Mouse (Mus musculus) G1E (cell line): ENCODE measurements around the gene Depdc1b. TPM values are rescaled to one million over a fixed set of nuclear protein-coding genes. Genes with fewer than 3 reads are reported as not detected.
A peak's percentile ranks its signal among the peaks of the same experiment; 100 is the strongest.

Source experiments
- ATAC-seq: 2 replicates; pipeline ENCODE4 v1.8.0; 2016; ENCODE audit warnings: mild to moderate bottlenecking; ENCODE audit not compliant: insufficient number of reproducible peaks, poor library complexity, low FRiP score, severe bottlenecking; ENCODE audit errors: extremely low read depth
- DNase-seq: peaks from one replicate; pipeline ENCODE4 v3.0.0; 2012; ENCODE audit warnings: low spot score
- H3K27me3 ChIP-seq: 2 replicates; pipeline ENCODE4 v1.6.1; 2012; ENCODE audit warnings: mild to moderate bottlenecking, low read length, inconsistent platforms; ENCODE audit not compliant: insufficient read depth
- H3K36me3 ChIP-seq: replicated peaks from 2 replicates; pipeline ENCODE3; 2012; ENCODE audit warnings: mild to moderate bottlenecking, inconsistent platforms
- H3K4me1 ChIP-seq: 2 replicates; pipeline ENCODE4 v1.6.1; 2012; ENCODE audit warnings: low read depth, low read length, inconsistent platforms, mixed read lengths; ENCODE audit not compliant: insufficient read depth
- H3K4me3 ChIP-seq: 2 replicates; pipeline ENCODE4 v1.5.1; 2012; ENCODE audit warnings: low read depth, mild to moderate bottlenecking, inconsistent platforms, low read length, moderate library complexity, mixed read lengths
- H3K9me3 ChIP-seq: replicated peaks from 2 replicates; pipeline ENCODE4 v1.6.1; 2012; ENCODE audit warnings: inconsistent platforms
- CTCF ChIP-seq: IDR thresholded peaks from 2 replicates; pipeline ENCODE4 v1.5.1; 2012; ENCODE audit warnings: low read depth, low read length, inconsistent platforms, mixed read lengths
- GATA1 ChIP-seq: IDR thresholded peaks from 2 replicates; pipeline ENCODE4 v1.6.1; 2012; ENCODE audit warnings: borderline replicate concordance, low read length, inconsistent platforms, mixed read lengths
- GATA2 ChIP-seq: IDR thresholded peaks from 2 replicates; pipeline ENCODE4 v1.6.1; 2012; ENCODE audit warnings: low read depth, low read length, inconsistent platforms, borderline replicate concordance
- POLR2AphosphoS5 ChIP-seq: IDR thresholded peaks from 2 replicates; pipeline ENCODE4 v1.6.1; 2012; ENCODE audit warnings: low read depth, low read length, inconsistent platforms; ENCODE audit not compliant: insufficient replicate concordance
- TAL1 ChIP-seq: conservative IDR thresholded peaks from 2 replicates; pipeline ENCODE4 v1.6.1; 2012; ENCODE audit warnings: low read depth, low read length, inconsistent platforms, mixed read lengths
- polyA plus RNA-seq: library from polyadenylated mRNA; stranded (reverse); fragments of >175 nt; gene quantifications from 2 replicates; pipeline ENCODE4 v1.2.3, GENCODE M21; 2012
- total RNA-seq, 2 experiments: library from RNA; stranded (forward) in 1 of 2; stranded (reverse) in 1 of 2; fragments of 200-1000 nt in 1 of 2; fragments of >200 nt in 1 of 2; fragmentation: Nextera tagmentation in 1 of 2; gene quantifications; 2 replicates each; pipeline ENCODE4 v1.2.3; 2014 to 2017

Gene Depdc1b
- total and polyA plus RNA-seq, 3 experiments: 4.7 to 61.3 (median 36.8) TPM

- Histone ChIP-seq H3K36me3 (no peaks in the 10 kb centered on the region), H3K4me1 (no peaks in the 10 kb centered on the region), H3K9me3 (no peaks in the 10 kb centered on the region), H3K27me3 (no peaks in the 10 kb centered on the region), H3K4me3 (no peak overlapping the region)
- DNase-seq (no peak), ATAC-seq (no peak)
- TF ChIP-seq CTCF (no peak), GATA1 (no peak), POLR2AphosphoS5 (no peak), GATA2 (no peak), TAL1 (no peak)
Measured at GRCm38 (mm10) chr13:108437424-108437823, 121.3 kb downstream of the Depdc1b start.

GRCm38 (mm10) chr13:108439012-108439411 is 122.9 kb downstream of the Depdc1b start:
- Histone ChIP-seq H3K4me3 (no peak overlapping the region), H3K36me3 (no peaks in the 10 kb centered on the region), H3K9me3 (no peaks in the 10 kb centered on the region), H3K4me1 (no peaks in the 10 kb centered on the region), H3K27me3 (no peaks in the 10 kb centered on the region)
- TF ChIP-seq CTCF (no peak), TAL1 (no peak), POLR2AphosphoS5 (no peak), GATA1 (no peak)
- DNase-seq (no peak), ATAC-seq (no peak)

DNA sequence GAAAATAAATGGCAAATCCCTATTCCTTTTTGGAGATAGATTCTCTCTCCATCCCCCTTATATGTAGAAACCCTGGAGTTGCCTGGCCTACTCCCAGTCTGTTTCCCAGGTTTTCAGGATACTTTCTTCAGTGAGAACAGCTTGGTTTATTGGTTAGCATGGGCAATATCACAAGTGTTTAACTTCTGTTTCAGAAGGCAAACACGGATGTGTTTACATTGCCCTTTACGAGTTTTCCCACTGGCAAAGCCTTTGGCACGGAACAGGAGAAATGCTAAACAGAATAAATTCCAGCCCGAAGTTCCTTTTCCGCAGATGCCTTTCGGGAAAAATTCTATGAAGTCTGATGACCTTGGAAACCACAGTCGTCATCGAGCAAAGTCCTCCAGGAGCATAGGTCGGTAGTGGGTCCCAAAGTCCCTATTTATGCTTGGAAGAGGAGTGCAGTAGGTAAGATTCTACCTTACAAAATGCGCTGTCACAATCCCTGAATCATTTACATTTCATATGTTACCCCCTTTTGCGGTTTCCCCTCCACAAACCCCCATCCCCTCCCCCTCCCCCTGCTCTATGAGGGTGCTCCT is 132.3 kb downstream of the Depdc1b start:
- DNase-seq (no peak), ATAC-seq (no peak)
- no peaks in the 10 kb centered on the region for H3K4me1 ChIP-seq
- H3K4me3 ChIP-seq: no peak overlapping the region
- H3K36me3 ChIP-seq: no peaks in the 10 kb centered on the region
- H3K27me3 ChIP-seq: no peaks in the 10 kb centered on the region
- no peaks in the 10 kb centered on the region for H3K9me3 ChIP-seq
- TF ChIP-seq GATA1: no peak
- no peak for TF ChIP-seq CTCF

DNA sequence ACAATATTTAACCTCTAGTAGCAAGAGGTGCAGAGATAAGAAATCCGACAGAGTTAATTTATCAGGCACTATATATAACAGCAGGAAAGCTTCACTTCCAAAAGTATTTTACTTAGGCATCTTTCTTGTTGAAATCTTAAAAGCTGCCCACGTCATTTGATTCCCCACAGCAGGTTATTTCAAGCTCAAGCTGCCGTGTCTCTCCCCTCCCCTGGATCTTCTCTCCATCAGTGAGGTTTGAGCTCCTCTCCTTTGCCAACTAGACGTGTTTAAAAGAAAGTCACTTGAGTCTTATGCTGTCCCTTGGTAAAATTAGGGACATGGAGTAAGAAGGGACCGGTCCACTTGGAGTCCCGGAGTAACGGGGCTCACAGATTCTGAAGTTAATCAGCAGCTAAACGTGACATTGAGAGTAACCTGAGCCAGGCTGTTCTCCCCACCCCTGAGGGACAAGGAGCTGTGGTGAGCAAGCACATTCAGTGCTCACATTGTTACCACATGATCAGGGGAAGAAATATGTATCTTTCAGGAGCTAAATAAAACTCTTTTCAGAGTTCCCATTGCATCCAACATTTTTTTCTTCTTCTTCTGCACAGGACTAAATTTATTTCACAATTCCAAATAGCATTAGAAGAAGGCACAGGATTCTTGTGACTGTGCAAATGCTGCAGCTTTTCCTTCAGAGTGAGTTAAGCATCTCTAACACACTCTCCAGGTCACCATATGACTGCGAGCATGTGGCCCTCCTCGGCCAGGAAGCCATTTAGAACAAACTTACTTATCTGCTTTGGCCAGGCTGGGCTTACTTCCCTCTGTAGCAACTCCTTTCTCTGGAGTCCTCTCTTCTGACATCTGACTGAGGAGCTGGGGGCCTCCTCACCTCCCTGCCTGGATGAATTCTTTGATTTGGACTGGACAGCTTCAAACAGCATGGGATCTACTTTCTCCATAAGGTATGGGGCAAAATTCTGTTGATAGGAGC is 133.3 kb downstream of the Depdc1b start, which contains the start of gene Pde4d:
Gene Pde4d, plus strand, starts transcription at position 833 of the 982 bp plus-strand sequence.
- no peak for TF ChIP-seq GATA2
- TF ChIP-seq TAL1: no peak
- TF ChIP-seq GATA1: no peak
- no peak for TF ChIP-seq POLR2AphosphoS5
- no peak for TF ChIP-seq CTCF
- Histone ChIP-seq H3K4me1 (no peaks in the 10 kb centered on the region), H3K4me3 (no peak within 1 kb of the TSS), H3K9me3 (no peaks in the 10 kb centered on the region), H3K27me3 (no peaks in the 10 kb centered on the region), H3K36me3 (no peaks in the 10 kb centered on the region)
- ATAC-seq (peak; percentile 84), DNase-seq (no peak)

DNA sequence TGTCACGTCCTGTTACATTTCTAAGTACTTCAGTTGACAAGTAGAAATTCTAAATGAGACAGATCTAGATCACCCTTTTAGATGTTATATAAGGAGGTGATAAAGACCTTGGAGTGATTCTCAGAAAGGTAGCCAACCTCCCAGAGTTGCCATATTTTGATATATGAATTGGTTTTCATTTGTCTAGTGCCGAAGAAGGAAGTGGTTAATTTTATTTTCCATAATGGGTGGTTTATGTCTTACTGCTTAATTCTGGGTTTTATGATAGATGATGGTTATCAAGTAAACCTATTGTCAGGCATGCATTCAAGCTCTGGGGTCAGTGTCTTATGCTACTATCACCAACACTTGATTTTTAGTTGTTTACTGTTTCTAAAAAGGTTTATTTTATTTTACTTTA is 135.0 kb downstream of the Depdc1b start:
- no peak for ATAC-seq

More for the DNA sequence above, 135.0 kb downstream of the Depdc1b start:
- Histone ChIP-seq H3K27me3 (no peaks in the 10 kb centered on the region), H3K4me3 (no peak overlapping the region), H3K36me3 (no peaks in the 10 kb centered on the region), H3K9me3 (no peaks in the 10 kb centered on the region), H3K4me1 (no peaks in the 10 kb centered on the region)
- TF ChIP-seq POLR2AphosphoS5 (no peak), GATA2 (no peak), CTCF (no peak), TAL1 (no peak), GATA1 (no peak)
- DNase-seq: no peak
